ENCODE assay signal across 1 mouse cellular context in genomic region chr11:71557412-71557811, GRCm38 (mm10).
TF ChIP-seq lines count a peak whose summit lies in the region.

No protein-coding gene starts in this region.

TF ChIP-seq in MEL, 35 proteins besides CTCF, POLR2A, EP300 and RAD21 (continued from another document):
- no peak for TF ChIP-seq BHLHE40 (IDR thresholded peaks at IDR 0.05; ENCODE audit: borderline replicate concordance, low read depth, low read length)
- TF ChIP-seq ETS1 (IDR thresholded peaks at IDR 0.05; ENCODE audit: low read depth, low read length) = no peak
- TF ChIP-seq MXI1 (IDR thresholded peaks at IDR 0.05; ENCODE audit: low read depth, low read length) = no peak
